Mouse (Mus musculus): ENCODE data around the gene Klhl5.
"Not testable (repeated sequence)": the region's sequence is repeated elsewhere in the genome, so short reads cannot be mapped to it uniquely, and the experiment has no call there.

The Klhl5 gene

GRCm38 (mm10) chr5:65112225-65112624 is 4.9 kb downstream of the Klhl5 start:
- H3K27me3 ChIP-seq (ENCODE audit: control insufficient read depth, insufficient read depth, low read length, poor library complexity, severe bottlenecking); DNase-seq (ENCODE audit: low read depth, low spot score); H3K36me3 ChIP-seq (ENCODE audit: control insufficient read depth, insufficient read depth, low read length, poor library complexity, severe bottlenecking): not testable (repeated sequence)

GRCm38 (mm10) chr5:65113323-65113722 is 6.0 kb downstream of the Klhl5 start:
- Histone ChIP-seq H3K27me3 (ENCODE audit: control insufficient read depth, insufficient read depth, low read length, poor library complexity, severe bottlenecking) (no peaks in the 10 kb centered on the region), H3K36me3 (ENCODE audit: control insufficient read depth, insufficient read depth, low read length, poor library complexity, severe bottlenecking) (peaks cover 2% of the 10 kb centered on the region; the same call in 1 of the 2 replicates)
- no peak for DNase-seq (ENCODE audit: low read depth, low spot score)

- DNase-seq (ENCODE audit: low read depth, low spot score): peak; percentile 26
- H3K27me3 ChIP-seq (ENCODE audit: control insufficient read depth, insufficient read depth, low read length, poor library complexity, severe bottlenecking): no peaks in the 10 kb centered on the region
- peaks cover 2% of the 10 kb centered on the region; the same call in 1 of the 2 replicates for H3K36me3 ChIP-seq (ENCODE audit: control insufficient read depth, insufficient read depth, low read length, poor library complexity, severe bottlenecking)
Observed at GRCm38 (mm10) chr5:65116789-65117188, 9.4 kb downstream of the Klhl5 start.

GRCm38 (mm10) chr5:65119495-65119894 is 12.2 kb downstream of the Klhl5 start:
- no peak for DNase-seq (ENCODE audit: low read depth, low spot score)
- H3K36me3 ChIP-seq (ENCODE audit: control insufficient read depth, insufficient read depth, low read length, poor library complexity, severe bottlenecking): no peaks in the 10 kb centered on the region

GRCm38 (mm10) chr5:65119918-65120317 is 12.6 kb downstream of the Klhl5 start:
- H3K27me3 ChIP-seq (ENCODE audit: control insufficient read depth, insufficient read depth, low read length, poor library complexity, severe bottlenecking): no peaks in the 10 kb centered on the region
- no peaks in the 10 kb centered on the region for H3K36me3 ChIP-seq (ENCODE audit: control insufficient read depth, insufficient read depth, low read length, poor library complexity, severe bottlenecking)
- DNase-seq (ENCODE audit: low read depth, low spot score): peak; percentile 22

More at GRCm38 (mm10) chr5:65119495-65119894, 12.2 kb downstream of the Klhl5 start:
- H3K27me3 ChIP-seq (ENCODE audit: control insufficient read depth, insufficient read depth, low read length, poor library complexity, severe bottlenecking): no peaks in the 10 kb centered on the region

- Histone ChIP-seq H3K27me3 (ENCODE audit: control insufficient read depth, insufficient read depth, low read length, poor library complexity, severe bottlenecking) (no peaks in the 10 kb centered on the region), H3K36me3 (ENCODE audit: control insufficient read depth, insufficient read depth, low read length, poor library complexity, severe bottlenecking) (no peaks in the 10 kb centered on the region)
- no peak for DNase-seq (ENCODE audit: low read depth, low spot score)
Observed at GRCm38 (mm10) chr5:65122616-65123015, 15.3 kb downstream of the Klhl5 start.

GRCm38 (mm10) chr5:65126137-65126536 is 18.8 kb downstream of the Klhl5 start:
- no peaks in the 10 kb centered on the region for H3K27me3 ChIP-seq (ENCODE audit: control insufficient read depth, insufficient read depth, low read length, poor library complexity, severe bottlenecking)
- H3K36me3 ChIP-seq (ENCODE audit: control insufficient read depth, insufficient read depth, low read length, poor library complexity, severe bottlenecking): no peaks in the 10 kb centered on the region
- no peak for DNase-seq (ENCODE audit: low read depth, low spot score)

GRCm38 (mm10) chr5:65128481-65128880 is 21.1 kb downstream of the Klhl5 start:
- H3K27me3 ChIP-seq (ENCODE audit: control insufficient read depth, insufficient read depth, low read length, poor library complexity, severe bottlenecking): no peaks in the 10 kb centered on the region
- DNase-seq (ENCODE audit: low read depth, low spot score): no peak

GRCm38 (mm10) chr5:65130528-65131210 is 23.3 kb downstream of the Klhl5 start:
- no peak for DNase-seq (ENCODE audit: low read depth, low spot score)
- Histone ChIP-seq H3K36me3 (ENCODE audit: control insufficient read depth, insufficient read depth, low read length, poor library complexity, severe bottlenecking) (no peaks in the 10 kb centered on the region), H3K27me3 (ENCODE audit: control insufficient read depth, insufficient read depth, low read length, poor library complexity, severe bottlenecking) (no peaks in the 10 kb centered on the region)

More at GRCm38 (mm10) chr5:65128481-65128880, 21.1 kb downstream of the Klhl5 start:
- H3K36me3 ChIP-seq (ENCODE audit: control insufficient read depth, insufficient read depth, low read length, poor library complexity, severe bottlenecking): no peaks in the 10 kb centered on the region

- Histone ChIP-seq H3K27me3 (ENCODE audit: control insufficient read depth, insufficient read depth, low read length, poor library complexity, severe bottlenecking) (no peaks in the 10 kb centered on the region), H3K36me3 (ENCODE audit: control insufficient read depth, insufficient read depth, low read length, poor library complexity, severe bottlenecking) (no peaks in the 10 kb centered on the region)
- DNase-seq (ENCODE audit: low read depth, low spot score): no peak
Observed at GRCm38 (mm10) chr5:65131211-65131879, 24.0 kb downstream of the Klhl5 start.

GRCm38 (mm10) chr5:65136159-65136558 is 28.8 kb downstream of the Klhl5 start:
- DNase-seq (ENCODE audit: low read depth, low spot score): no peak
- H3K27me3 ChIP-seq (ENCODE audit: control insufficient read depth, insufficient read depth, low read length, poor library complexity, severe bottlenecking): no peaks in the 10 kb centered on the region

GRCm38 (mm10) chr5:65137073-65137472 is 29.7 kb downstream of the Klhl5 start:
- Histone ChIP-seq H3K36me3 (ENCODE audit: control insufficient read depth, insufficient read depth, low read length, poor library complexity, severe bottlenecking) (peaks cover under 1% of the 10 kb centered on the region; the same call in 1 of the 2 replicates), H3K27me3 (ENCODE audit: control insufficient read depth, insufficient read depth, low read length, poor library complexity, severe bottlenecking) (no peaks in the 10 kb centered on the region)
- DNase-seq (ENCODE audit: low read depth, low spot score): no peak

More at GRCm38 (mm10) chr5:65136159-65136558, 28.8 kb downstream of the Klhl5 start:
- no peaks in the 10 kb centered on the region for H3K36me3 ChIP-seq (ENCODE audit: control insufficient read depth, insufficient read depth, low read length, poor library complexity, severe bottlenecking)

GRCm38 (mm10) chr5:65141242-65141641 is 33.9 kb downstream of the Klhl5 start:
- Histone ChIP-seq H3K36me3 (ENCODE audit: control insufficient read depth, insufficient read depth, low read length, poor library complexity, severe bottlenecking) (peaks cover 6% of the 10 kb centered on the region), H3K27me3 (ENCODE audit: control insufficient read depth, insufficient read depth, low read length, poor library complexity, severe bottlenecking) (no peaks in the 10 kb centered on the region)
- DNase-seq (ENCODE audit: low read depth, low spot score): no peak

GRCm38 (mm10) chr5:65142247-65142646 is 34.9 kb downstream of the Klhl5 start:
- Histone ChIP-seq H3K27me3 (ENCODE audit: control insufficient read depth, insufficient read depth, low read length, poor library complexity, severe bottlenecking) (no peaks in the 10 kb centered on the region), H3K36me3 (ENCODE audit: control insufficient read depth, insufficient read depth, low read length, poor library complexity, severe bottlenecking) (peaks cover 6% of the 10 kb centered on the region)
- no peak for DNase-seq (ENCODE audit: low read depth, low spot score)

- Histone ChIP-seq H3K27me3 (ENCODE audit: control insufficient read depth, insufficient read depth, low read length, poor library complexity, severe bottlenecking) (no peaks in the 10 kb centered on the region), H3K36me3 (ENCODE audit: control insufficient read depth, insufficient read depth, low read length, poor library complexity, severe bottlenecking) (peaks cover 11% of the 10 kb centered on the region)
- no peak for DNase-seq (ENCODE audit: low read depth, low spot score)
Observed at GRCm38 (mm10) chr5:65145499-65146101, 38.3 kb downstream of the Klhl5 start.
